26 mouse cellular contexts compared by ENCODE assay signal in the genomic region with DNA sequence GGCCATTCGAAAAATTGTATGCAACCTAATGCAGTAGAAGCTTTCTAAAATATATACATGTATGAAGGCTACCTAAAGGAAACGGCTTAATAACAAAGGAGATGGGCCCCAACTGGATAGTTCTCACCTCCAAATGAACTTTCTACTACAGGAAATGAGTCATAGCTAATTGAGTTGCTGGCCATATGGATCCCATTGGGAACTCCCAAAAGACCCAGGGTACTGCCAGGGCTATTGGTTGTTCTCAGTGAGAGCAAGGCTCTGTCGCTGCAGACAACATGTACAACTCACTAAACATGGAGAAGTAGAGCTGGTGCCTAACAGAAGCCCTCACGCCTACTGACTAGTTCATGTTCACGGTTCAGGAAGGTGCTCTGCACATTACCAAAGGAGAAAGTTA.
DNase-seq lines count a peak whose midpoint lies in the region; ATAC-seq lines count a peak whose summit lies in the region.
"Had no signal": no experiment of that assay in that cellular context is flagged by ENCODE, and none has a peak within 500 bp of the region (broad histone marks: within the 10 kb centered on the region; RNA-seq: fewer than 3 reads in every experiment).

No protein-coding gene starts in this region.

- ATAC-seq in kidney, embryonic 16.5 days (ENCODE audit: low FRiP score, low TSS enrichment) = peak; percentile 23; the same call in 1 of the 2 replicates
- no peak for ATAC-seq in embryonic facial prominence, embryonic 11.5 days (replicated peaks; ENCODE audit: insufficient number of reproducible peaks, low FRiP score, low TSS enrichment, low read depth)
- ATAC-seq: forebrain, embryonic 14.5 days; forebrain, postnatal 0 days had no signal

- H3K27me3 ChIP-seq in kidney, embryonic 16.5 days (ENCODE audit: insufficient read depth, low read length) = 0 out of 2 replicates have a peak, but pooled peaks cover 3% of the 10 kb centered on the region
- H3K27me3 ChIP-seq in embryonic facial prominence, embryonic 11.5 days (ENCODE audit: control insufficient read depth, insufficient read depth, low read length) = no peaks in the 10 kb centered on the region
- H3K27me3 ChIP-seq: embryonic facial prominence, embryonic 12.5 days; embryonic facial prominence, embryonic 15.5 days; heart, embryonic 13.5 days; hindbrain, embryonic 12.5 days; hindbrain, embryonic 15.5 days had no signal

- no peaks in the 10 kb centered on the region for H3K9me3 ChIP-seq in kidney, embryonic 16.5 days (ENCODE audit: low read length)
- no peaks in the 10 kb centered on the region for H3K9me3 ChIP-seq in embryonic facial prominence, embryonic 11.5 days (replicated peaks; ENCODE audit: control insufficient read depth, low read length)
- H3K9me3 ChIP-seq: embryonic facial prominence, embryonic 12.5 days; embryonic facial prominence, embryonic 15.5 days; heart, embryonic 10.5 days; heart, embryonic 13.5 days; hindbrain, embryonic 12.5 days; hindbrain, embryonic 15.5 days had no signal

- no peak for DNase-seq in kidney, adult 9 months
- DNase-seq in MN1 (ENCODE audit: low spot score) = peak; percentile 68
- peak; percentile 37 for DNase-seq in embryo, embryonic 10.5 days (ENCODE audit: low spot score)
- peak; percentile 67 for DNase-seq in embryonic facial prominence, embryonic 11.5 days (ENCODE audit: low spot score)
- DNase-seq in right cerebral cortex, postnatal 4 days = no peak
- DNase-seq in frontal cortex, adult 2 months (ENCODE audit: extremely low spot score in 1 of 2, low spot score in 1 of 2) = no peak
- no peak for DNase-seq in kidney, adult 8-10 months
- DNase-seq: adrenal gland, adult 2 months; adrenal gland, postnatal 14 days; cerebellum, adult 11 months; cerebellum, adult 2 months; cerebellum, adult 9-11 months; cerebellum, postnatal 25 days; forebrain, postnatal 0 days; gastrocnemius, postnatal 10 days; gastrocnemius, postnatal 36 days; heart, adult 2 months; heart, postnatal 14 days had no signal

- no peak overlapping the region for H3K4me2 ChIP-seq in kidney, embryonic 16.5 days (replicated peaks; ENCODE audit: low read depth, low read length)
- H3K4me2 ChIP-seq in embryonic facial prominence, embryonic 11.5 days (ENCODE audit: low read depth, low read length) = no peak overlapping the region
- H3K4me2 ChIP-seq: embryonic facial prominence, embryonic 12.5 days; embryonic facial prominence, embryonic 15.5 days; heart, embryonic 13.5 days; hindbrain, embryonic 12.5 days; hindbrain, embryonic 15.5 days had no signal

- no peak overlapping the region for H3K4me3 ChIP-seq in kidney, embryonic 16.5 days (ENCODE audit: low read length)
- no peak overlapping the region for H3K4me3 ChIP-seq in embryonic facial prominence, embryonic 11.5 days (ENCODE audit: low read depth, low read length)
- H3K4me3 ChIP-seq: embryonic facial prominence, embryonic 12.5 days; embryonic facial prominence, embryonic 15.5 days; heart, adult 2 months; heart, embryonic 10.5 days; heart, embryonic 13.5 days; hindbrain, embryonic 12.5 days; hindbrain, embryonic 15.5 days had no signal

- no peak overlapping the region for H3K27ac ChIP-seq in kidney, embryonic 16.5 days (ENCODE audit: low read length)
- H3K27ac ChIP-seq in embryonic facial prominence, embryonic 11.5 days (replicated peaks; ENCODE audit: low read depth, low read length) = 0 out of 2 replicates have a peak overlapping the region, but pooled peaks have one; percentile 6
- H3K27ac ChIP-seq: embryonic facial prominence, embryonic 12.5 days; embryonic facial prominence, embryonic 15.5 days; heart, adult 2 months; heart, embryonic 10.5 days; heart, embryonic 13.5 days; hindbrain, embryonic 12.5 days; hindbrain, embryonic 15.5 days had no signal

- no peak overlapping the region for H3K9ac ChIP-seq in kidney, embryonic 16.5 days (replicated peaks; ENCODE audit: low read length)
- H3K9ac ChIP-seq in embryonic facial prominence, embryonic 11.5 days (replicated peaks; ENCODE audit: low read length) = no peak overlapping the region
- H3K9ac ChIP-seq: embryonic facial prominence, embryonic 12.5 days; embryonic facial prominence, embryonic 15.5 days; forebrain, postnatal 0 days; heart, embryonic 13.5 days; hindbrain, embryonic 12.5 days; hindbrain, embryonic 15.5 days had no signal

- no peaks in the 10 kb centered on the region for H3K36me3 ChIP-seq in kidney, embryonic 16.5 days (ENCODE audit: insufficient read depth, low read length)
- H3K36me3 ChIP-seq in embryonic facial prominence, embryonic 11.5 days (replicated peaks; ENCODE audit: control insufficient read depth, insufficient read depth, low read depth, low read length) = no peaks in the 10 kb centered on the region
- H3K36me3 ChIP-seq: embryonic facial prominence, embryonic 12.5 days; embryonic facial prominence, embryonic 15.5 days; heart, embryonic 10.5 days; hindbrain, embryonic 12.5 days; hindbrain, embryonic 15.5 days had no signal

- H3K4me1 ChIP-seq in kidney, embryonic 16.5 days (ENCODE audit: insufficient read depth, low read length) = peaks cover 8% of the 10 kb centered on the region; the same call in 1 of the 2 replicates
- no peaks in the 10 kb centered on the region for H3K4me1 ChIP-seq in embryonic facial prominence, embryonic 11.5 days (ENCODE audit: control insufficient read depth, insufficient read depth, low read length)
- H3K4me1 ChIP-seq: heart, embryonic 10.5 days; hindbrain, embryonic 12.5 days had no signal

- WGBS in kidney, embryonic 16.5 days = 80% methylated on average over 5 of the region's 5 CpGs
- 55% methylated on average over 5 of the region's 5 CpGs for WGBS in embryonic facial prominence, embryonic 11.5 days

Comparison
In these comparisons a context has a peak if more than half of its experiments do, and no peak if none do; other contexts are left out.
1. DNase-seq: peak in MN1 (single experiment), embryo, embryonic 10.5 days (single experiment) and embryonic facial prominence, embryonic 11.5 days (single experiment); none in kidney, adult 9 months (single experiment), right cerebral cortex, postnatal 4 days (single experiment), frontal cortex, adult 2 months (0 of 2) and kidney, adult 8-10 months (0 of 2).